Mouse (Mus musculus) bone marrow, adult 2 months (tissue): ENCODE data around the gene Eif6. TPM values are rescaled to one million over a fixed set of nuclear protein-coding genes. Genes with fewer than 3 reads are reported as not detected.

ENCODE experiments used
- H3K27ac ChIP-seq: fragments of 200-500 bp; 2 replicates; pipeline ENCODE4 v1.5.1; 2012; ENCODE audit warnings: low read depth, mild to moderate bottlenecking, control low read depth, inconsistent platforms, low read length; ENCODE audit not compliant: control insufficient read depth, poor library complexity, insufficient read depth
- H3K4me1 ChIP-seq: fragments of 200-500 bp; 2 replicates; pipeline ENCODE4 v1.6.1; 2011; ENCODE audit warnings: low read length; ENCODE audit not compliant: control insufficient read depth, insufficient read depth
- H3K4me3 ChIP-seq: fragments of 200-500 bp; replicated peaks from 2 replicates; pipeline ENCODE3; 2011; ENCODE audit warnings: mild to moderate bottlenecking, low read depth, low read length, control low read depth; ENCODE audit not compliant: control insufficient read depth
- CTCF ChIP-seq: fragments of 200-500 bp; IDR thresholded peaks from 2 replicates; pipeline ENCODE4 v1.5.1; 2011; ENCODE audit warnings: low read length, control low read depth; ENCODE audit not compliant: control insufficient read depth, insufficient read depth
- POLR2A ChIP-seq: fragments of 200-500 bp; IDR thresholded peaks from 2 replicates; pipeline ENCODE4 v1.6.1; 2011; ENCODE audit warnings: low read depth, mild to moderate bottlenecking, control low read depth, low read length, borderline replicate concordance; ENCODE audit not compliant: control insufficient read depth
- WGBS: fragments of 180-500 bp; shearing (Covaris S2); methylation state at CpG from one replicate; pipeline ENCODE4 v1.1.7; 2018; 5-methylcytosine and 5-hydroxymethylcytosine counted together
- polyA plus RNA-seq: library from polyadenylated mRNA; stranded (reverse); fragments of >200 nt; gene quantifications from 2 replicates; pipeline ENCODE4 v1.2.4, GENCODE M21; 2011; ENCODE audit warnings: low replicate concordance; ENCODE audit not compliant: missing spikeins, insufficient read depth, insufficient read length

Eif6 gene
- 88.2 and 146 TPM in 2 replicates for polyA plus RNA-seq

DNA sequence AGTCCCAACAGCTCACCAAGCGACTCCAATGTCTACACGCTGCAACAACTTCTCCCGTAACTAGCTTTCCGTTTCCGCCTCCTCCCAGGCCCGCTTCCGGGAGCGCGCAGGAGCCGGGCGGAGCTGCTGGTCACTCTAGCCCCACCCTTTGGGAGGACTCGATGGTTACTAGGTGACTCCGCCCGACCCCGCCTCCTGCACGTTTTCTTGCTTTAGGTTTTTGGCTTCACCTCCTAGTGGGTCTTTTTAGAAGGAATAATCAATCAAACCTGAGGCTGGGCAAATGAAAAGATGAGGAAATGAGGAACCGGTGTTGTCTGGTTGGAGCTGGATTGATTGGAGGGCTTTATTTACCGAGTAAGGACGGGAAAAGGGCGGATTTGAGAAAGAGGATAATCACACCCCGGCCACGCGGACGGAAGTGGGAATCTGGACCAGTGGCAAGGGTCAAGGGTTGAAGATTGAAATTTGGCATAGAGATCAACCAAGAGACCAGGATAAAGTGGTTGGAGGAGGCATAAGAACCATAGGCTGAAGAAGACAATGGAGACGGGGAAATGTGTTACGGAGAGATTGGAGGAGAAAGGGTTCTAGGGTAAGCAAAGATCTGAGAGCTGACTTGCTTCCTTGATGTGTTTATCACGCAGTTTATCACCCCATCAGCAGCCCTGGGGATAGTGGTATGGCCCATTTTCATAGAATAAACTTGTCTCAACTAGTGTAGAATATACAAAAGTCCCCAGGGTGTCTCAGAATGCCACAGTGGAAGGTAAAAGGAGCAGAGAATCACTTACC, at the start of gene Eif6:
Gene Eif6 (minus strand): TSS at position 296 of the 795 bp plus-strand sequence.
- no peaks in the 10 kb centered on the region for H3K4me1 ChIP-seq
- peak within 1 kb of the TSS; percentile 94 for H3K4me3 ChIP-seq
- TF ChIP-seq CTCF = no peak
- peak; percentile 72 for TF ChIP-seq POLR2A
- H3K27ac ChIP-seq = peak within 1 kb of the TSS; percentile 75
- 3% methylated on average over 27 of the region's 27 CpGs for WGBS

DNA sequence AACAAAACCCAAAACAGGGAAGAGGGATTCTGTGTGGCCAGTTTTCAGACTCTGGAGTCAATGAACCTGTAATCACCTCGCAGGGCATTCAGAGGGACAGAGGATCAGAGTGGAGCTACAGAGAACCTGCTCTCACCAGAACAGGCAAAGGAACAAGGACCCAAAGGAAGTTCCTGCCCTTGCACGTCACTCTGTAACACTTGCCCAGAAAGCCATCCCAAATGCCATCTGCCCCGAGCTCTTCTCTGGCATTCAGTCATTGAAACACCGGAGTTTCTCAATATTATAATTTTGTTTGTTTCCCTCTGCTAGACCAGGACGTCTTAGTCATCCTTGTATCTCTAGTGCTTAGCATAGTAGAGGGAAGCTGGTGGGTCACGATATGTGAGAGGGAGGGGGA, 46.9 kb upstream of the Eif6 start:
- 80% methylated on average over 6 of the region's 6 CpGs for WGBS
- Histone ChIP-seq H3K27ac (no peak overlapping the region), H3K4me3 (no peak overlapping the region), H3K4me1 (no peaks in the 10 kb centered on the region)
- TF ChIP-seq CTCF (no peak), POLR2A (no peak)

DNA sequence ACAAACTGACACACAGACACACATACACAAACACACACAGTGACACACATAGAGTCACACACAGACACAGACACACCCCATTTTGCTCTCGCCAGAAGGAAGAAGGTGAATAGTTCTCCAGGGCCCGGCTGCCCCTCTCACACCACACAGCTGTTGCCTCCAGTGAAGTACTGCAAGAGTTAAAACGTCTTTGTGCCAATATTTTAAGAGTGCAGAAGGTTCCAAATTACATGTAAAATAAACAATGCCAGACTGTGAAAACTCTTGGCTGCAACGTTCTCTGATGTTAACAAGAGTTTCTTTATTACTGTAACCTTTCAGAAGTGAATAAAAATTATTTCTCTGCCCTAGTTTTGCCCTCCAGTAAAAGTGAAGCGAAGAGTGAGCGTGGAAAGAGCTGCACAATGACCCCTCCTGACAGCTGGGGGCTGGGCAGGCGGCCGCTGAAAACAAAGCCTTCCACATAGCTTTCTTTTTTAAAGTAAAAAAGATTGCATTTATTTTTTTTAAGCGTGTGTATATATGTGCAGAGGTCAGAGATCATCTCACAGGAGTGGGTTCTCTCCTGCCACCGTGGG, 46.3 kb upstream of the Eif6 start:
- TF ChIP-seq POLR2A (no peak), CTCF (no peak)
- H3K27ac ChIP-seq = no peak overlapping the region
- no peak overlapping the region for H3K4me3 ChIP-seq
- WGBS = 81% methylated on average over 10 of the region's 10 CpGs
- no peaks in the 10 kb centered on the region for H3K4me1 ChIP-seq

DNA sequence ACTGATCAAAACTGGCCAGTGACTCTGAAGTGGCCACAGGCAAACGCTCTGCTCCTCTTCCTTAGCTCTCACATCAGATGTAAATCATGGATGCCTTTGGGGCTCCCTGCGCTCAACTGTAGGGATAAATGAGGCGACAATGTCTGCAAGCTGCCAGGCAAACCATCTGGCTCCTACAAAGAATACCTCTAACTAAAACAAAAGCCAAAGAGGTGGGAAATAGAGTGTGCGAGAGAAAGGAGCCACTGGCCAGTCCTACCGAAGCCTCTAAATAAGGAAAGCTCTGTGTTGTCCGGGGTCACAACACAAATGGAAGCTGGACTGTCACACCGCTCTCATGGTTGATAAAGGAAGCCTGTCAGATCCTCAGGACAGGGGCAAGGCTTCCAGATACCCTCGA, 45.8 kb upstream of the Eif6 start:
- H3K4me1 ChIP-seq = no peaks in the 10 kb centered on the region

DNA sequence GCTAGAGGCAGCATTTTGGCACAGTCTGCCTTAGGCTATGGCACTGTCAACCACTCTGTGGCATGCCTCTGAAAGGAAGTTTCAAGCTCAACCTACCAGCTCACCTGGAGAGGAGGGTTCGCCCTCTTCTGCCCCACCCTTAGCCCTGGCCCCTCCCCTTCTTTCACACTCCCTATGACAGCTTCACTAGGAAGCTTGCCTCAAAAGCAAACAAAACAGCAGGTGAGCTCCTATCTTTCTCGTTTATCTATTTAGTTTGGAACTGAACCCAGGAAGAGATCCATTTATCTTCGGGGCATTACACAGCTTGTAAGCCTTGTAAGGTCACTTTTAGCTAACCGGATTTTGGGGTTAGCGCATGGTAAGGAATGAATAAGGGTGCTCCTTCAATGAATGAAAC, 43.0 kb upstream of the Eif6 start:
- TF ChIP-seq CTCF (no peak), POLR2A (no peak)
- H3K27ac ChIP-seq = no peak overlapping the region
- no peak overlapping the region for H3K4me3 ChIP-seq
- H3K4me1 ChIP-seq = no peaks in the 10 kb centered on the region
- WGBS = 79% methylated on average over 5 of the region's 5 CpGs

More for the DNA sequence above, 45.8 kb upstream of the Eif6 start:
- Histone ChIP-seq H3K4me3 (no peak overlapping the region), H3K27ac (no peak overlapping the region)
- TF ChIP-seq POLR2A (no peak), CTCF (no peak)
- WGBS = 88% methylated on average over 8 of the region's 8 CpGs

DNA sequence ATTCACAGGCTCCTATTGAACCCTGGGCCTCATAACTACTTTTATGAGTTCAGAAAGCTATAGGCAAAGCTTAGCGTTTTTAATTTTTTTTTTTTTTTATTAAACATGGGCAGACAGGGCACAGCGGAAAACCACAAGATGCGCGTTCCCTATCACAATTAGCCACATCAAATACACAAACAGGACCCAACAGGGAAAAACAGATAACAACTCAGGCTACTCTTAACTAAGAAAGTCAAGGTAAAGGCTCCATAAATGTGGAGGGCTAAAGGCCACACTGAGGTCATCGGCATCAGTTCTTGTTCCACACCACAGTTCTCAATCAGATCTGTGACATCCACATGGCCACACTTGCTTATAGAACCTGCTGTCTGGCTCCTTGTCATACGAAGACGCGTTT, 41.6 kb upstream of the Eif6 start:
- TF ChIP-seq POLR2A = no peak
- no peak for TF ChIP-seq CTCF
- 72% methylated on average over 8 of the region's 8 CpGs for WGBS
- Histone ChIP-seq H3K4me3 (no peak overlapping the region), H3K4me1 (no peaks in the 10 kb centered on the region), H3K27ac (no peak overlapping the region)

DNA sequence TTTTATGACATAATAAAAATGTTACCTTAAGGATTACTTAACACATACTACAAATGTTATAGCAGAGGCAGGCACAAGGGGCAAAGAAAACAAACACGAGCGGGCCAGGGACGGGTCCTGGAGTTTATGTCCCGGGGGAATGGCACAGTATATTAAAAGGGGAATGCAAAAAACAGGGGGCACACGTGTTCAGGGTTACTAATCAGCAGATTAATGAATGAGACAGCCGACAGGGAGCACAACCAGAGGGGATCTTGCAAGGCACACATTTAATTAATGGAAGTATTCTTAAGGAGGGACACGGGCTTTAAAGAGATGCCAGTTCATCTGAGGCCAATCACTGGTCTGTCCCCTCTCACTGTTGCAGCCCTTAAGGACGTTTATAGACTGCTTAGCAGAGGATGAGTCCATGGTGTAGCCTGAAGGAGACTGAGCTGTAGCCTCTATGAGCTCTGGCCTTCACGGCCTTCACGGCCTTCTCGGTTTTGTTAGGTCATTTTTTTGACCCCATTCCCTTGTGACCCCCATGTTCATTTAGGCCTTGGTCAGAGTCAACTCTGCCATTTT, 36.7 kb upstream of the Eif6 start:
- 89% methylated on average over 11 of the region's 11 CpGs for WGBS
- TF ChIP-seq CTCF = no peak
- no peak for TF ChIP-seq POLR2A
- H3K4me3 ChIP-seq = no peak overlapping the region
- no peaks in the 10 kb centered on the region for H3K4me1 ChIP-seq
- H3K27ac ChIP-seq = no peak overlapping the region

DNA sequence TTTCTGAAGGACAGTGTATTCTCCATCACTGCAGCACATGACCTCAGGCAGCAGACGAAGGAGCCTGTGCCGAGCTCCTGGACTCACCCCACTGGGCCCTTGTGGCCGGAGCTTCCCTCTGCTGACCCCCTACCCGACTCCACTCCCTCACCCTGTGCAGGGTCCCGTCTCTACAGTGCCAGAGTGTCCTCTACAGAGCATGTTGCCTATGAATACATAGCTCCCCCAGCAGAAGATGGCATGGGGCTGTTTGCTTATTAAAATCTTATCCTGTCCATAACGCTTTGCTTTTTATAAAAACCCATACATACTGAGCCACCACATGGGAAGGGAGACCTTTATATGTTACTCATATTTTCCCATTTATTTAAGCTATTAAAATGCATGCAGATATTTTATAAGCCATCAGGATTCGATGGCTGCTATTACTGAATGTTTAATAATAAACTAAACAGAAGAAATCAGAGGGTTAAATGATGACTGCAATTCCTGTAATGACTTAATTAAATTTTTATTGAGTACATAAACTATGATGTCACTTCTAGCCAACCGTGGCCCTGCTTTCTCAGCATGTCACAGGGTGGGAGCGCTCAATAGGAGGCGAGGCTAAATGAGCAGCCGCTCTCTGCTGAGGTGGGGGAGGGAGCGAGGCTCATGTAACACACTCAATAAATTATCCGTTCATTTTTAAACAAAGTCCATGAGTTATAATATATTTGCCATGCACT, 36.0 kb upstream of the Eif6 start:
- H3K4me3 ChIP-seq = no peak overlapping the region
- 90% methylated on average over 13 of the region's 13 CpGs for WGBS
- no peak overlapping the region for H3K27ac ChIP-seq
- TF ChIP-seq CTCF (no peak), POLR2A (no peak)
- no peaks in the 10 kb centered on the region for H3K4me1 ChIP-seq
